In genomic region chr11:78397397-78397796, GRCm38 (mm10) we compare ENCODE assay signal across 8 mouse cellular contexts. TPM values are rescaled to one million over a fixed set of nuclear protein-coding genes. Genes with fewer than 3 reads are reported as not detected.
DNase-seq lines count a peak whose midpoint lies in the region; ATAC-seq lines count a peak whose summit lies in the region.

No protein-coding gene starts in this region.

- H3K27me3 ChIP-seq in embryonic facial prominence, embryonic 11.5 days (ENCODE audit: control insufficient read depth, insufficient read depth, low read length), result no peaks in the 10 kb centered on the region
- peaks cover 8% of the 10 kb centered on the region; the same call in 1 of the 2 replicates for H3K27me3 ChIP-seq in heart, embryonic 16.5 days (ENCODE audit: control insufficient read depth, insufficient read depth, low read length)

- 5% methylated on average over 18 of the region's 18 CpGs for WGBS in embryonic facial prominence, embryonic 11.5 days
- WGBS in heart, embryonic 16.5 days, result 11% methylated on average over 18 of the region's 18 CpGs

- peaks cover 2% of the 10 kb centered on the region; the same call in 1 of the 2 replicates for H3K4me1 ChIP-seq in embryonic facial prominence, embryonic 11.5 days (ENCODE audit: control insufficient read depth, insufficient read depth, low read length)
- H3K4me1 ChIP-seq in heart, embryonic 16.5 days (ENCODE audit: control insufficient read depth, insufficient read depth, low read length), result no peaks in the 10 kb centered on the region

- no peaks in the 10 kb centered on the region for H3K36me3 ChIP-seq in embryonic facial prominence, embryonic 11.5 days (replicated peaks; ENCODE audit: control insufficient read depth, insufficient read depth, low read depth, low read length)
- H3K36me3 ChIP-seq in heart, embryonic 16.5 days (ENCODE audit: control insufficient read depth, insufficient read depth), result no peaks in the 10 kb centered on the region

- no peak overlapping the region for H3K27ac ChIP-seq in embryonic facial prominence, embryonic 11.5 days (replicated peaks; ENCODE audit: low read depth, low read length)
- no peak overlapping the region for H3K27ac ChIP-seq in heart, embryonic 16.5 days (ENCODE audit: low read length)

- no peaks in the 10 kb centered on the region for H3K9me3 ChIP-seq in embryonic facial prominence, embryonic 11.5 days (replicated peaks; ENCODE audit: control insufficient read depth, low read length)
- no peaks in the 10 kb centered on the region for H3K9me3 ChIP-seq in heart, embryonic 16.5 days (replicated peaks; ENCODE audit: control insufficient read depth, low read length)

- no peak overlapping the region; the same call in 1 of the 2 replicates for H3K9ac ChIP-seq in embryonic facial prominence, embryonic 11.5 days (replicated peaks; ENCODE audit: low read length)
- no peak overlapping the region for H3K9ac ChIP-seq in heart, embryonic 16.5 days (ENCODE audit: low read length)

- H3K4me3 ChIP-seq in embryonic facial prominence, embryonic 11.5 days (ENCODE audit: low read depth, low read length), result no peak overlapping the region
- H3K4me3 ChIP-seq in heart, embryonic 16.5 days (ENCODE audit: low read length), result no peak overlapping the region

- DNase-seq in CD4-positive helper T cell, adult 2 months (ENCODE audit: low read depth, low spot score), result peak; percentile 62
- DNase-seq in adrenal gland, adult 8-10 months, result peak; percentile 55
- DNase-seq in embryonic facial prominence, embryonic 11.5 days (ENCODE audit: low spot score), result peak; percentile 91
- DNase-seq in kidney, postnatal 25 days, result peak; percentile 76 to 77
- peak; percentile 85 for DNase-seq in lung, postnatal 10 days
- peak; percentile 82 for DNase-seq in retina, embryonic 14.5 days (ENCODE audit: low spot score)
- DNase-seq in thymus, postnatal 36 days, result peak; percentile 74 to 77

- ATAC-seq in embryonic facial prominence, embryonic 11.5 days (replicated peaks; ENCODE audit: insufficient number of reproducible peaks, low FRiP score, low TSS enrichment, low read depth), result no peak
- ATAC-seq in heart, embryonic 16.5 days (replicated peaks; ENCODE audit: extremely low read depth, insufficient read depth, low FRiP score), result 0 out of 2 replicates have a peak, but pooled peaks have one; percentile 47

- H3K4me2 ChIP-seq in embryonic facial prominence, embryonic 11.5 days (ENCODE audit: low read depth, low read length), result peak overlapping the region; percentile 46
- peak overlapping the region; percentile 42 for H3K4me2 ChIP-seq in heart, embryonic 16.5 days (ENCODE audit: low read depth, low read length)

RNA-seq across cellular contexts. Expression of gene Foxn1, which starts 11.0 kb away (rescaled TPM):
- under 1 TPM; 0.20 to 0.77 (median 0.31) TPM for total RNA-seq in adrenal gland, adult 8-10 months (2022)
- 0.14 and 0.50 TPM in 2 replicates for polyA plus RNA-seq in embryonic facial prominence, embryonic 11.5 days (2014; fragmentation: Nextera tagmentation; extraction: Ambion mirVana)
- 4.1 and 7.9 TPM in 2 replicates for polyA plus RNA-seq in heart, embryonic 16.5 days (2015; fragmentation: Nextera tagmentation; extraction: Ambion mirVana)

RNA-seq across cellular contexts. Expression of gene Slc13a2, which starts 24.6 kb away (rescaled TPM):
- not detected for total RNA-seq in adrenal gland, adult 8-10 months (2022)
- not detected in 2 replicates for polyA plus RNA-seq in embryonic facial prominence, embryonic 11.5 days (2014; fragmentation: Nextera tagmentation; extraction: Ambion mirVana)
- polyA plus RNA-seq in heart, embryonic 16.5 days (2015; fragmentation: Nextera tagmentation; extraction: Ambion mirVana), result 0.10 and 0.70 TPM in 2 replicates

RNA-seq across cellular contexts. Expression of gene Unc119, which starts 54.1 kb away (rescaled TPM):
- 10 to 100 TPM; 45.1 to 60.9 (median 53.0) TPM for total RNA-seq in adrenal gland, adult 8-10 months (2022)
- polyA plus RNA-seq in embryonic facial prominence, embryonic 11.5 days (2014; fragmentation: Nextera tagmentation; extraction: Ambion mirVana), result 77.0 and 84.7 TPM in 2 replicates
- polyA plus RNA-seq in heart, embryonic 16.5 days (2015; fragmentation: Nextera tagmentation; extraction: Ambion mirVana), result 34.0 and 37.1 TPM in 2 replicates
